Mouse (Mus musculus): ENCODE measurements around the gene Itga1. TPM values are rescaled to one million over a fixed set of nuclear protein-coding genes. Genes with fewer than 3 reads are reported as not detected.

Itga1 gene
- total and polyA plus RNA-seq, 3 experiments, result under 0.01 to 0.04 (median 0.01) TPM

GRCm38 (mm10) chr13:115107436-115107835, 5.7 kb upstream of the Itga1 start:
- no peak overlapping the region for H3K4me3 ChIP-seq (replicated peaks in 1 of 3; ENCODE audit: low read depth in 2 of 3, low read length in 2 of 3, poor library complexity in 1 of 3)
- H3K27me3 ChIP-seq (replicated peaks), result no peaks in the 10 kb centered on the region
- H3K4me1 ChIP-seq (ENCODE audit: control insufficient read depth in 1 of 2, insufficient read depth in 2 of 2), result peaks cover 5 to 8% of the 10 kb centered on the region in 2 experiments
- no peaks in the 10 kb centered on the region for H3K79me2 ChIP-seq (replicated peaks; ENCODE audit: control insufficient read depth, extremely low read depth, insufficient read depth, poor library complexity, severe bottlenecking)
- dilution Hi-C loops (cut with MboI; ENCODE audit: extremely low pct_ligation_motif_present, extremely low pct_unique_long_range_greater_than_20kb, low sequenced_read_pairs), result no loop called here
- no peak overlapping the region for H3K27ac ChIP-seq (ENCODE audit: insufficient read depth, low read depth)
- TF ChIP-seq JUND (conservative IDR thresholded peaks at IDR 0.05; ENCODE audit: low read depth, low read length) (peak; percentile 99), IRF4 (IDR thresholded peaks at IDR 0.05; ENCODE audit: low read depth, low read length) (peak; percentile 69), RAD21 (IDR thresholded peaks at IDR 0.05; ENCODE audit: low read depth, low read length) (no peak), USF1 (IDR thresholded peaks at IDR 0.05; ENCODE audit: low read depth, low read length) (no peak), MAZ (IDR thresholded peaks at IDR 0.05; ENCODE audit: low read depth, low read length) (no peak; the same call in 1 of the 2 replicates), CTCF (conservative IDR thresholded peaks at IDR 0.05 in 1 of 2, IDR thresholded peaks at IDR 0.05 in 1 of 2; ENCODE audit: low read depth in 2 of 2, low read length in 2 of 2) (no peak), CHD2 (IDR thresholded peaks at IDR 0.05; ENCODE audit: low read length) (0 out of 2 replicates have a peak, but pooled peaks have one; percentile 35), KAT2A (IDR thresholded peaks at IDR 0.05; ENCODE audit: insufficient replicate concordance, low read length) (no peak), POLR2AphosphoS2 (IDR thresholded peaks at IDR 0.05; ENCODE audit: low read depth, low read length) (no peak), ZC3H11A (IDR thresholded peaks at IDR 0.05; ENCODE audit: low read depth, low read length) (no peak), ZMIZ1 (IDR thresholded peaks at IDR 0.05; ENCODE audit: low read depth, low read length) (no peak), SMC3 (IDR thresholded peaks at IDR 0.05; ENCODE audit: low read depth, low read length) (0 out of 2 replicates have a peak, but pooled peaks have one; percentile 5), E2F4 (IDR thresholded peaks at IDR 0.05; ENCODE audit: insufficient replicate concordance, low read depth, low read length) (no peak), ZNF384 (IDR thresholded peaks at IDR 0.05; ENCODE audit: low read depth, low read length) (no peak), TBP (conservative IDR thresholded peaks at IDR 0.05; ENCODE audit: low read depth, low read length) (no peak), PAX5 (IDR thresholded peaks at IDR 0.05; ENCODE audit: low read length) (no peak), EP300 (IDR thresholded peaks at IDR 0.05; ENCODE audit: low read length) (peak; percentile 96), GABPA (IDR thresholded peaks at IDR 0.05; ENCODE audit: insufficient replicate concordance, low read depth, low read length) (no peak), MEF2A (IDR thresholded peaks at IDR 0.05; ENCODE audit: borderline replicate concordance, low read depth, low read length) (peak; percentile 73; the same call in 1 of the 2 replicates), ETS1 (conservative IDR thresholded peaks at IDR 0.05; ENCODE audit: low read depth, low read length) (peak; percentile 83), JUN (IDR thresholded peaks at IDR 0.05; ENCODE audit: insufficient read depth, low read depth, low read length) (peak; percentile 98), TCF12 (IDR thresholded peaks at IDR 0.05; ENCODE audit: low read depth, low read length) (0 out of 2 replicates have a peak, but pooled peaks have one; percentile 58), ZKSCAN1 (IDR thresholded peaks at IDR 0.05; ENCODE audit: borderline replicate concordance, low read depth, low read length) (no peak), USF2 (conservative IDR thresholded peaks at IDR 0.05; ENCODE audit: low read depth, low read length) (no peak), MAX (IDR thresholded peaks at IDR 0.05; ENCODE audit: low read length) (peak; percentile 71), UBTF (IDR thresholded peaks at IDR 0.05; ENCODE audit: low read depth, low read length) (no peak), MYC (IDR thresholded peaks at IDR 0.05; ENCODE audit: low read depth, low read length) (peak; percentile 75), BHLHE40 (IDR thresholded peaks at IDR 0.05; ENCODE audit: low read depth, low read length) (peak; percentile 96), POLR2A (IDR thresholded peaks at IDR 0.05; ENCODE audit: low read depth, low read length) (no peak), HCFC1 (IDR thresholded peaks at IDR 0.05; ENCODE audit: low read depth, low read length) (no peak), RCOR1 (conservative IDR thresholded peaks at IDR 0.05; ENCODE audit: low read depth, low read length) (peak; percentile 74; the same call in 1 of the 2 replicates), SIN3A (IDR thresholded peaks at IDR 0.05; ENCODE audit: low read length) (peak; percentile 38; the same call in 1 of the 2 replicates), CHD1 (IDR thresholded peaks at IDR 0.05; ENCODE audit: low read depth, low read length) (no peak), MAFK (IDR thresholded peaks at IDR 0.05; ENCODE audit: insufficient replicate concordance, low read length) (no peak), NELFE (IDR thresholded peaks at IDR 0.05; ENCODE audit: low read depth, low read length) (no peak), ELF1 (IDR thresholded peaks at IDR 0.05; ENCODE audit: low read depth, low read length) (no peak), NRF1 (IDR thresholded peaks at IDR 0.05; ENCODE audit: low read depth, low read length) (no peak), MXI1 (IDR thresholded peaks at IDR 0.05; ENCODE audit: low read depth, low read length) (no peak)
- H3K4me2 ChIP-seq (ENCODE audit: insufficient read depth, low read depth, poor library complexity, severe bottlenecking), result peak overlapping the region; percentile 50; the same call in 1 of the 2 replicates
- no peak overlapping the region for H3K9ac ChIP-seq (ENCODE audit: insufficient read depth, low read depth)
- peak; percentile 77 for DNase-seq (ENCODE audit: extremely low read depth)
- no peaks in the 10 kb centered on the region for H3K36me3 ChIP-seq (replicated peaks in 1 of 2; ENCODE audit: control insufficient read depth in 1 of 2, insufficient read depth in 1 of 2, low read length in 1 of 2)
- in situ Hi-C loops (cut with MboI; ENCODE audit: low pct_ligation_motif_present, low pct_unique_long_range_greater_than_20kb, low sequenced_read_pairs), result no loop called here
- H3K9me3 ChIP-seq (replicated peaks; ENCODE audit: low read length), result peaks cover 2% of the 10 kb centered on the region
